Mouse (Mus musculus): ENCODE results near the gene Cdkn2d. TPM values are rescaled to one million over a fixed set of nuclear protein-coding genes. Genes with fewer than 3 reads are reported as not detected.
"Not testable (repeated sequence)": the region's sequence is repeated elsewhere in the genome, so short reads cannot be mapped to it uniquely, and the experiment has no call there.

The Cdkn2d gene
- polyA plus RNA-seq, 1 experiment from 2014 or later = 43.7 TPM

- no peak overlapping the region for H3K27ac ChIP-seq (ENCODE audit: low read depth)
- no peaks in the 10 kb centered on the region for H3K27me3 ChIP-seq (replicated peaks; ENCODE audit: control insufficient read depth, insufficient read depth, low read length)
- WGBS = 87% methylated on average over 12 of the region's 12 CpGs
Measured at GRCm38 (mm10) chr9:21331365-21332140, 40.3 kb upstream of the Cdkn2d start.

GRCm38 (mm10) chr9:21329699-21330289, 38.6 kb upstream of the Cdkn2d start:
- WGBS = 92% methylated on average over 10 of the region's 10 CpGs
- no peak for ATAC-seq (replicated peaks; ENCODE audit: low FRiP score, low TSS enrichment, low read depth)
- H3K27ac ChIP-seq (ENCODE audit: low read depth) = no peak overlapping the region

More at GRCm38 (mm10) chr9:21331365-21332140, 40.3 kb upstream of the Cdkn2d start:
- Histone ChIP-seq H3K4me3 (ENCODE audit: low read depth, low read length) (no peak overlapping the region), H3K4me2 (ENCODE audit: low read length) (no peak overlapping the region), H3K36me3 (ENCODE audit: control insufficient read depth, insufficient read depth, low read length) (no peaks in the 10 kb centered on the region), H3K9ac (ENCODE audit: low read length) (no peak overlapping the region), H3K4me1 (replicated peaks; ENCODE audit: control insufficient read depth, insufficient read depth, low read length) (0 out of 2 replicates have a peak, but pooled peaks cover 3% of the 10 kb centered on the region), H3K9me3 (ENCODE audit: control insufficient read depth, low read length) (no peaks in the 10 kb centered on the region)
- ATAC-seq (replicated peaks; ENCODE audit: low FRiP score, low TSS enrichment, low read depth) = no peak
- no peak for DNase-seq (ENCODE audit: low spot score)

GRCm38 (mm10) chr9:21329041-21329440, 37.8 kb upstream of the Cdkn2d start:
- H3K36me3 ChIP-seq (ENCODE audit: control insufficient read depth, insufficient read depth, low read length) = no peaks in the 10 kb centered on the region
- H3K4me1 ChIP-seq (replicated peaks; ENCODE audit: control insufficient read depth, insufficient read depth, low read length) = 0 out of 2 replicates have a peak, but pooled peaks cover 3% of the 10 kb centered on the region
- DNase-seq (ENCODE audit: low spot score) (no peak), ATAC-seq (replicated peaks; ENCODE audit: low FRiP score, low TSS enrichment, low read depth) (no peak)
- no peak overlapping the region for H3K9ac ChIP-seq (ENCODE audit: low read length)
- no peak overlapping the region for H3K4me3 ChIP-seq (ENCODE audit: low read depth, low read length)
- 53% methylated on average over 3 of the region's 5 CpGs for WGBS
- H3K27me3 ChIP-seq (replicated peaks; ENCODE audit: control insufficient read depth, insufficient read depth, low read length) = no peaks in the 10 kb centered on the region
- H3K27ac ChIP-seq (ENCODE audit: low read depth) = no peak overlapping the region
- H3K4me2 ChIP-seq (ENCODE audit: low read length) = no peak overlapping the region
- no peaks in the 10 kb centered on the region for H3K9me3 ChIP-seq (ENCODE audit: control insufficient read depth, low read length)

More at GRCm38 (mm10) chr9:21329699-21330289, 38.6 kb upstream of the Cdkn2d start:
- Histone ChIP-seq H3K9me3 (ENCODE audit: control insufficient read depth, low read length) (no peaks in the 10 kb centered on the region), H3K36me3 (ENCODE audit: control insufficient read depth, insufficient read depth, low read length) (no peaks in the 10 kb centered on the region), H3K27me3 (replicated peaks; ENCODE audit: control insufficient read depth, insufficient read depth, low read length) (no peaks in the 10 kb centered on the region), H3K4me3 (ENCODE audit: low read depth, low read length) (no peak overlapping the region), H3K9ac (ENCODE audit: low read length) (no peak overlapping the region), H3K4me1 (replicated peaks; ENCODE audit: control insufficient read depth, insufficient read depth, low read length) (0 out of 2 replicates have a peak, but pooled peaks cover 3% of the 10 kb centered on the region), H3K4me2 (ENCODE audit: low read length) (no peak overlapping the region)
- DNase-seq (ENCODE audit: low spot score) = no peak

GRCm38 (mm10) chr9:21328041-21328440, 36.8 kb upstream of the Cdkn2d start:
- no peaks in the 10 kb centered on the region for H3K9me3 ChIP-seq (ENCODE audit: control insufficient read depth, low read length)
- no peaks in the 10 kb centered on the region for H3K36me3 ChIP-seq (ENCODE audit: control insufficient read depth, insufficient read depth, low read length)
- no peaks in the 10 kb centered on the region for H3K27me3 ChIP-seq (replicated peaks; ENCODE audit: control insufficient read depth, insufficient read depth, low read length)
- 76% methylated on average over 3 of the region's 3 CpGs for WGBS
- DNase-seq (ENCODE audit: low spot score) (no peak), ATAC-seq (replicated peaks; ENCODE audit: low FRiP score, low TSS enrichment, low read depth) (no peak)
- no peak overlapping the region for H3K27ac ChIP-seq (ENCODE audit: low read depth)
- H3K4me3 ChIP-seq (ENCODE audit: low read depth, low read length) = no peak overlapping the region
- H3K4me2 ChIP-seq (ENCODE audit: low read length) = no peak overlapping the region
- no peak overlapping the region for H3K9ac ChIP-seq (ENCODE audit: low read length)
- H3K4me1 ChIP-seq (replicated peaks; ENCODE audit: control insufficient read depth, insufficient read depth, low read length) = 0 out of 2 replicates have a peak, but pooled peaks cover 3% of the 10 kb centered on the region

GRCm38 (mm10) chr9:21327569-21327968, 36.4 kb upstream of the Cdkn2d start:
- no peak for ATAC-seq (replicated peaks; ENCODE audit: low FRiP score, low TSS enrichment, low read depth)

GRCm38 (mm10) chr9:21324269-21324668, 33.1 kb upstream of the Cdkn2d start:
- ATAC-seq (replicated peaks; ENCODE audit: low FRiP score, low TSS enrichment, low read depth) = no peak
- 92% methylated on average over 11 of the region's 11 CpGs for WGBS
- H3K27me3 ChIP-seq (replicated peaks; ENCODE audit: control insufficient read depth, insufficient read depth, low read length) = no peaks in the 10 kb centered on the region

More at GRCm38 (mm10) chr9:21327569-21327968, 36.4 kb upstream of the Cdkn2d start:
- no peak for DNase-seq (ENCODE audit: low spot score)
- no peaks in the 10 kb centered on the region for H3K36me3 ChIP-seq (ENCODE audit: control insufficient read depth, insufficient read depth, low read length)
- no peak overlapping the region for H3K9ac ChIP-seq (ENCODE audit: low read length)
- H3K9me3 ChIP-seq (ENCODE audit: control insufficient read depth, low read length) = no peaks in the 10 kb centered on the region
- WGBS = 78% methylated on average over 3 of the region's 3 CpGs
- H3K4me1 ChIP-seq (replicated peaks; ENCODE audit: control insufficient read depth, insufficient read depth, low read length) = 0 out of 2 replicates have a peak, but pooled peaks cover 3% of the 10 kb centered on the region
- no peak overlapping the region for H3K27ac ChIP-seq (ENCODE audit: low read depth)
- H3K4me3 ChIP-seq (ENCODE audit: low read depth, low read length) = no peak overlapping the region
- H3K27me3 ChIP-seq (replicated peaks; ENCODE audit: control insufficient read depth, insufficient read depth, low read length) = no peaks in the 10 kb centered on the region
- H3K4me2 ChIP-seq (ENCODE audit: low read length) = no peak overlapping the region

GRCm38 (mm10) chr9:21322917-21323297, 31.7 kb upstream of the Cdkn2d start:
- H3K9ac ChIP-seq (ENCODE audit: low read length); H3K9me3 ChIP-seq (ENCODE audit: control insufficient read depth, low read length); ATAC-seq (replicated peaks; ENCODE audit: low FRiP score, low TSS enrichment, low read depth); H3K27ac ChIP-seq (ENCODE audit: low read depth); DNase-seq (ENCODE audit: low spot score); H3K27me3 ChIP-seq (replicated peaks; ENCODE audit: control insufficient read depth, insufficient read depth, low read length); H3K4me2 ChIP-seq (ENCODE audit: low read length); H3K4me3 ChIP-seq (ENCODE audit: low read depth, low read length); H3K36me3 ChIP-seq (ENCODE audit: control insufficient read depth, insufficient read depth, low read length): not testable (repeated sequence)
- H3K4me1 ChIP-seq (replicated peaks; ENCODE audit: control insufficient read depth, insufficient read depth, low read length) = peaks cover 14% of the 10 kb centered on the region
- 91% methylated on average over 8 of the region's 8 CpGs for WGBS

More at GRCm38 (mm10) chr9:21324269-21324668, 33.1 kb upstream of the Cdkn2d start:
- DNase-seq (ENCODE audit: low spot score) = no peak
- Histone ChIP-seq H3K4me1 (replicated peaks; ENCODE audit: control insufficient read depth, insufficient read depth, low read length) (peaks cover 14% of the 10 kb centered on the region), H3K9me3 (ENCODE audit: control insufficient read depth, low read length) (no peaks in the 10 kb centered on the region), H3K4me2 (ENCODE audit: low read length) (no peak overlapping the region), H3K9ac (ENCODE audit: low read length) (no peak overlapping the region), H3K36me3 (ENCODE audit: control insufficient read depth, insufficient read depth, low read length) (no peaks in the 10 kb centered on the region), H3K4me3 (ENCODE audit: low read depth, low read length) (no peak overlapping the region), H3K27ac (ENCODE audit: low read depth) (no peak overlapping the region)

- Histone ChIP-seq H3K9me3 (ENCODE audit: control insufficient read depth, low read length) (no peaks in the 10 kb centered on the region), H3K9ac (ENCODE audit: low read length) (no peak overlapping the region), H3K36me3 (ENCODE audit: control insufficient read depth, insufficient read depth, low read length) (no peaks in the 10 kb centered on the region), H3K4me1 (replicated peaks; ENCODE audit: control insufficient read depth, insufficient read depth, low read length) (peaks cover 11% of the 10 kb centered on the region), H3K27me3 (replicated peaks; ENCODE audit: control insufficient read depth, insufficient read depth, low read length) (no peaks in the 10 kb centered on the region), H3K4me3 (ENCODE audit: low read depth, low read length) (no peak overlapping the region), H3K27ac (ENCODE audit: low read depth) (no peak overlapping the region), H3K4me2 (ENCODE audit: low read length) (peak overlapping the region; percentile 86; the same call in 1 of the 2 replicates)
- DNase-seq (ENCODE audit: low spot score) = no peak
- 88% methylated on average over 19 of the region's 19 CpGs for whole genome bisulfite sequencing
- no peak for ATAC-seq (replicated peaks; ENCODE audit: low FRiP score, low TSS enrichment, low read depth)
Measured at GRCm38 (mm10) chr9:21322211-21322916, 31.2 kb upstream of the Cdkn2d start.
